Mouse (Mus musculus): Measurements from ENCODE around the gene Kif1c.

DNA sequence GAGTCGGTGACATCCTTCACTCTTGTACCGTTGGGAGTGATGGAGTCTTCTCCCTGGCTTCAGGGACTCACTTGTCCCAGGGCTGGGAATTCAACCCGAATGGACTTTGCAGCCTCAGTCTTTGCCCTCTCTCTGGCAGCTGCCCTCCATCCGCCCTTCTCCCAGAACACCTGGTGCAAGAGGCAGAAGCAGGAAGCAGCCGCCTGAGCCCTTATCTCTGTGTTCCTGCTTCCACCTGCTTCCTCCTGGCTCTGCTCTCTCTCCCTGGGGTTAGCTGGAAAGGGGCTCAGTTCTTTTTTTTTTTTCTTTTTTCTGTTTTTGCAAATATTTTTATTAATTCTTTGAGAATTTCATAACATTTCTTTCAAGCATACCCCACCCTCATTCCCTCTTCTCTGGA lies 37.4 kb downstream of the Kif1c start:
- no peak for TF ChIP-seq CTCF (IDR thresholded peaks at IDR 0.05; ENCODE audit: insufficient read depth, low read length)
- no peak for TF ChIP-seq POLR2A (IDR thresholded peaks at IDR 0.05; ENCODE audit: borderline replicate concordance, extremely low read depth, low read depth, low read length)
